Mouse (Mus musculus) heart, postnatal 36 days (tissue): ENCODE measurements around the gene Angpt4. TPM values are rescaled to one million over a fixed set of nuclear protein-coding genes. Genes with fewer than 3 reads are reported as not detected.

Source experiments
- DNase-seq, 2 experiments: peaks; one replicate each; pipeline ENCODE4 v3.0.0; 2021 to 2022
- intact Hi-C: fragments of 180-260 bp; cut with DNase I; formaldehyde crosslinking; loops from one replicate; pipeline ENCODE4 v1.15.1; 2025
- total RNA-seq, 2 experiments: library from RNA; stranded (reverse); gene quantifications; 2 replicates each; pipeline ENCODE4 v1.2.3; 2021

The Angpt4 gene
- total RNA-seq, 2 experiments from 2014 or later = 0.19 to 0.22 TPM

DNA sequence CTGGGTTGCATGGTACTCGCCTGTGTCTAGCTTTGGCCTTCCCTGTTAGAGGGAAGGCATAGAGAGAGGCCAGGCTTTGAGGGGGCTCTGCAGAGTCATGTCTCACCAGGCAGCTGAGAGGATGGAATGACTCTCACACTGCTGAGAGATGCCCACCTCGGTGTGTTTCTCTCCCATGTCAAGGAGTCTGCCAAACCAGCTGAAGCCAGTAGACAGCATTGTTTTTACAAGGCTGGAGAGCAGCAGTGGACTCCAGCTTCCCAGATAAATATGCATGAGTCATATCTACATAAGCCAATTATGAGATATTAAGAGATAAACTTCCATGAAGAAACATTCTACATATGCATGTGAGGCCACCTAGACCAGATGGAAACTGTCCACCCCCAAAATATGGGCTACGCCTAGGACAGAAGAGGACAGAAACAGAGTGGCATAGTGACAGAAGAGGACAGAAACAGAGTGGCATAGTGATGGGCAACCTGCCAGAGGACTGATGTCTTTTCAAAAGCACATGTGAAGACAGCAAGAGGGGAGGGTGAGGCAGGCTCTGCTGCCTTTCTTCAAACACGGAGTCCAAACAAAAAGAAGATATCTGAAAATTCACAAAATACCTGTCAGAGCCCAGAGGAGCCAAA lies 45.6 kb downstream of the Angpt4 start:
- intact Hi-C loops = no loop called here
- DNase-seq = no peak

DNA sequence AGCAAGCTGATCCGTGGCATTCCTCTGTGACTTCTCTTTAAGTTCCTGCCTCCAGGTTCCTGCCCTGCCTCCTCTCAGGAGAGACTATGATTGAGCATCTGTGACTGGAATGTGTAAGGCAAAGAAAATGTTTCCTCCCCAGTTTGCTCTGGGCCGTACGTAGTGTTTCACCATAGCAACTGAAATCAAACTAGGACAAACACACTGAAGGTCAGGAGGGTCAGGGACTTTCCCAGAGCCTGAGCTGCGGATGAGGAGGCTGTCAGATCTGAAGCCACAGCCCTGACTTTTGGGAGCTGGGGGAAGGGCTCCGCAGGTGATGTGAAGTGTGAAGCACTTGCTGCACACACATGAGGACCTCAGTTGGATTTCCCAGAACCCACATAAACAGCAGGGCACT lies 48.3 kb downstream of the Angpt4 start:
- intact Hi-C loops = no loop called here
- no peak for DNase-seq

DNA sequence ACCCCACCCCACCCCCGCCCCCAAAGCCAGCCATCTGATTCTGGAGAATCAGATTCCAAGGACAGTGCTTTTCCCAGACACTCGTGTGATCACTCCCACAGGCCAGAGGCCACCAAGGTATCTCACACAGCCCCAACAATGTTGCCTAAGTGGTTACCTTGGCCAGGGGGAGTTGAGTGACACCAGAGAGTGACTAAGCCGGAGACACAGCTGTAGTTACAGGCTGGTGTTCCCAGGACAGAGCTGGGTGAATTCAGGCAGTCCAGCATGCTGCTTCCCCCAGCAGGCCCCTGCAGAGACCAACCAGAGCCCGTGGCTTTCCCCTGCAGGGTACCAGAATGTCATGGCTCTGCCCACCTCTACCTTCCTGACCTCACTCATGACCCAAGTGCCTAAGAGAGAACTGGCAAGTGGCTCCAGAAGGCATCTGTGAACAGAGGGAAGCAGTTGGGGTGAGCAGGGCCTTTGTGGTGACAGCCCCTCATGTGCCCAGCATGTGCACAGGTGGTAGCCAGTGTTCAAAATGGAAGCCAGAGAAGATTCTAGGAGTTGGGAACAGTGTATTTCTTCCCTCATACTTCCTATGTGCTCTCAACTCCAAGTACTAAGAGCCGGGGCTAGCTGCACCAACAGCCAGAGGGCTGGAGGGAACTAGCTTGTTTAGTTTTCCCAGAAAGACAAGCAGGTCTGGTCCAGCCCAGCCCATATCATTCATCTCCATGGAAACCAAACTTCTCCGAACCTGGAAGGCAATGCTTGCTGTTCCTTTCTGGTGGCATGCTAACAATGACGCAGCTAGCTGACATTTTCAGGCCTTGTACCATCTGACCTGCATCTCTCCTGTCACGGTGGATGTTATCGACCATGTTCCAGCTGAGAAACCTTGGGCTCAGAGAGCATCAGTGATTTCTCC lies 50.5 kb downstream of the Angpt4 start:
- DNase-seq = no peak
- intact Hi-C loops = no loop called here

DNA sequence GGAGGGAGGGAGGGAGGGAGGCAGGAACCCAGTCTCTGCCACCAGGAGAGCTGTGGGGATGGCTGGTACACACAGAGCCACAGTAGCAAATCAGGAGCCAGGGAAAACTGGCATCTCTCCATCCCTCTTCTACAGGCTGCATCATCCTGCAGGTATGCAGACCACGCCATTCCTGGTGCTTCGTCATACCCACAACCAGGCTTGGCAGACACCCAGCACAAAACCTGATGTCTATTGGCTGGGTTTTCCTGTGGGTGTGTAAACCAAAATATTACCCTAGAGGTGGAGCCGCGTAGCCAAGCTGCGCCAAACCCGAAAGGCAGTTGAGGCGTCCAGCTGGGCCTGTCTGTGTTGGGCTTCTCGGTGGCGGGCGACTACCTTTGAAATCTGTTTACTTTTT lies 51.5 kb downstream of the Angpt4 start:
- DNase-seq = peak; percentile 54 to 57
- intact Hi-C loops = no loop called here

DNA sequence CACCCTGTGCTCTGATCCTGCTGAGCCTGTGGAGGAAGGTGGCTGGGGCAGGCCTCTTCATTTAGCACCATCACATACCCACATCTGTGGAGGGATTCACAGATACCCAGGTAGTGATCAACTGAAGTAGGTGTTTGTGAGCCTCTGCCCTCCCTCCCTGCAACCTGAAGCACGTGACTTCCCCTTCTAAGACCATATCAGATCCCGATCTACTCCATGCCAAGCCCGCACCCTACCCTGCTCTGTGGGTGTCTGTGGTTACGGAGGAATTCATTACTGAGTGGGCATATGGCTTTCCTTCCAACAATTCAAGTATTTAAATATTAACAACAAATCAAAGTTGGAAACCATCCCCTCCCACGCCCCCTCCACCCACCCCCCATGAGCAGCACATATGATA lies 52.3 kb downstream of the Angpt4 start:
- no peak for DNase-seq
- intact Hi-C loops = no loop called here

DNA sequence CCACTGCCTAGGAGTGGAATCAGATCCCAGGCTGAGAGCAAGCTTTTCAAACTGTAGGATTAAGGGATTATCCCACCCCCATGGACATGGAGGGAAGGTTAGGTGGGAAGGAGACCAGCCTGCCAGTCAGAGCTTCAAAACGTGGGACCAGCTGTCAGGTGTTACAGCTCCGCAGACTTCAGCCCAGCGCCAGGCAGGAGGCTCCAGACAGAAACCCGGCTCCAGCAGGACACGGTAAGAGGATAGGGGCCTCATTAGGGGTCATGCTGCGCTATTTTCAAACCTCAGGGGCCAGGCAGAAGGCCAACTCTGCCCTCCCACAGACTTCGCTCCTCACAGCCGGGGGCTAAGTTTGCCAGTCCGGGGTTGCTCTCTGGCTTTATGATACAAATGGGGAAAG lies 53.0 kb downstream of the Angpt4 start:
- no peak for DNase-seq
- intact Hi-C loops = no loop called here

DNA sequence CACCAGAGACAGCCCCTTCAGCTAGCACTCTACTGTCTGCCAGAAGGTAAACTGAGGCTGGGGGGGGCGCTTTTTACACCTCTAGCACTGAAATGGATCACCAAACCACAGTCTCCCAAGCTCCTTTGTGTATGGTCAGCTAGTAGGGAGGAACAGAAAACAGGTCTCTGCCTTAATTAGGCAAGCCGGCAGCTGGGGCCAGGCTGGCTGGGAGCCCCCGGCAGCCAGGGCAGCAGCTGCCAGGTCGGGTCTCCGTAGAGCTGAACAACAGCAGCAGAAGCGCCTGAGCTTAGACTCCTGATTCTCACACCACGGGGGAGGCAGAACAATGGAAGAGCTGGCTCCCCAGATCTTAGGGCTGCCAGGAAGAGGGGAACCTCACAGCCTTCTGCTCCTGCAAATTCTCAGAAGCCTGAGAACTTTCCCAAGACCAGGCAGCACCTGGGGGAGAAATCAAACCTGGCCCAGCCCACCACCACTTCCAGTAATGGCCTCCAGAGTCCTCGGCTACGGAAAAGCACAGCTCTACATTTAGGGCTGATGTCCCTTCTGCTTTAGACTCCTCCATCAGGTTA lies 56.3 kb downstream of the Angpt4 start:
- no peak for DNase-seq
- intact Hi-C loops = no loop called here

DNA sequence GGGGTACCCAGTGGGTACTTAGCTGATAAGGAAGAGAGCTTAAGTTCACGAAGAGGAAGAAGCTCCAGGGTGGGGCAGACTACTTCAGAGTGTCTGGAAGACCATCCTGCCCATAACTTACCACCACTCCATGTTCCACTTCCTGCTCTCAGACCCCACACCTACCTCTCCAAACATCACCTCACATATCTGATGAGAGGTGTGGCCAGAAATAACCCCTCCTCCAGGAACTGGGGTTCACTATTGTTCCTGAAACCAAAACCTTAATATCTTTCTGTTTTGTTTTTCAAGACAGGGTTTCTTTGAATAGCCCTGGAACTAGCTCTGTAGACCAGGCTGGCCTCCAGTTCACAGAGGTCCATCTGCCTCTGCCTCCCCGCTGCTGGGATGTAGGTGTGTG lies 56.8 kb downstream of the Angpt4 start:
- intact Hi-C loops = no loop called here
- no peak for DNase-seq

DNA sequence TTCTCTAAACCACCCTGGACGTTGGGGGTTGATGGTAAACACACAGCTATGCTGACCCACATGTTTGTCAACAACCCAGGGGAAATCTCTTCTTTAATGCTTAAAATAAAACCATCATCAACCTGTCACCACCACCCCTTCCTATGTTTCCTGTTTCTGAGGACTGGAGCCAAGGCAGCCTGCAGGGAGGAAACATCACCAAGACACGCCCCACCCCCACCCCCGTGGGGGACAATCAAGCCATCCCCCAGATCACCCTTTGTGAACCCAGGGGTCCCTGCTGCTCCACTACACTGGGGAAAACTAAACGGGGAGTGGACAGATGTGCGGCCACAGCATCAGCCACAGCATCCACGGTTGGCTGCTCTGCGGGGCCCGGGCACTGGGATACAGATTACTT lies 57.4 kb downstream of the Angpt4 start:
- no peak for DNase-seq
- intact Hi-C loops = no loop called here

DNA sequence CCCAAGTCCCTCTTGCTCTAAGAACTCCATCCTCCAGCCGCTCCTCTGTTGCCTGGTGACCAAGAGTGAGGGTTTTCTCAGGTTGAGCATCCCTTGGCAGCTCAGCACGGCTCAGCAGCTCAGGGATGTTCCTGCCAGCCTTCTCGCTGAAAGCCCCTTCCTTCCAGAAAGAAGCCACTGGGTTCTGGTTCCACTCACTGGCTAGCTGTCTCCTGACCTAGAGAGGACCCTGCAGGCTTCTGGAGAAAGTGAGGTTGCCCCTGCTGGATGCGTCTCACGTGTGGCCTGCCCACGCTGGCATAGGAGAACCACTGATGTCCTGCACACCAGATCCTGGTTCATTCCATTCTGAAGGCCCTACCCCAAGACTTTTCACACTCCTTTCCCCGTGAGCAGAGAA lies 58.0 kb downstream of the Angpt4 start:
- DNase-seq = no peak
- intact Hi-C loops = no loop called here

DNA sequence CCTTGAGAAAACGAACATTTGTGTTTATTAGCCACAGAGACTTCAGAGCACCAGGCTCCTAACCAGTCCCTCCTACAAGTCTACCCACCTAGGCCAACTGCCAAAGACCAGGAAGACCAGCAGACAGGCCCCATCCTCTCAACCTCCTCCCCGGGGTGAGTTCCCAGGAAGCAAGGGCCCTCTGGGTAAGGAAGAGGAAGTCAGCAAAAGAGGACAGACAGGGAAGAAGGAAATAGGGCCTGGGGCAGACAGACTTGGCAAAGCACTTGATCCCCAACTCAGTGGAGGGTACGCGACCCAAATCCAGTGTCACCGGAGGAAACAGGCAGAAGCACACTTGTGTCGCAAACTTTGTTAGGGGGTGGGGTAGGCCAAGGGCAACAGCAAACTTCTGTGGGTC lies 58.4 kb downstream of the Angpt4 start:
- intact Hi-C loops = no loop called here
- DNase-seq = no peak

DNA sequence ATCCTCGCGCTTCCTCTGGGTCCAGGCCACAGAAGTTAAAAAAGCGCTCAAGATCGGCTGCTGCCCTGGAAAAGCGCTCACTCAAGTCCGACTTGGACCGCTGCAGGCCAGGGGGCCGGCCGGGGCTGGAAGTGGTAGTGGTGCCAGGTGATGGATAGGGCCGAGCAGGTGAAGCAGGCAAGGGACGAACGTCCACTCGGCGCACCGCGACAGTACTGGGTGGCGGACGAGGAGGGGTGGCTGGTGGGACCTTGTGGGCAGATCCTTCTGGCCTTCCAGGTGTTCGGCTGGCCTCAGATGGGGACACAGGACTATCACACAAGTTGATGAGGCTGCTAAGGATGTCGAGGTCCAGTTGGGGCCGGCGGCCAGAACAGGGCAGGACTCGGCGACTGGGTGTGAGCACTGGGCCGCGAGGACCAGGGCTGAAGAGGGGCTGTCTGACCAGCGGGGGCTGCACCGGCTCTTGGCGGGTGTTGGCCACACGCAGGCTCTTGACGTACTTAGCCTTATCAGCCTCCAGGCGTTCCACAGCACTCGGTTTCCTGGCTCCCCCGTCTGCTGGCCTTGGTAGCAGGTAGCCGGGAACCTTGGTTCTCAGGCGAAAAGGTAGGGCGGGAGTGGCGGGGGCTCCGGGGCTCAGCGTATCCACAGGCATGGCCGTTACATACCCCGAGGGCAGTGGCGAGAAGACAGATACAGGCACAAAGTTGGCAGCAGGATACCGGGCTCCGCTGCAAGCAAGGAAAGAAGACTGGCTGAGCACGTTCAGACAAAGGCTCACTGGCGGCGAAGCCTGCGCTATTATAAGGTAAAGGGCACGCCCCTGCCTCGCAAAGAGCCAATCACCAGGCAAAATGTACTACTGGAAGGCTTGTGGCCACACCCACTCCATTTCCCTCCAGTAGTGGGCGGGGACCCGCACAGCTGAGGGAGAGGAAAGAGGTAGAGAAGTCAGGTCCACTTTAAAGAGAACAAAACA lies 59.5 kb downstream of the Angpt4 start:
- peak; percentile 84 for DNase-seq
- intact Hi-C loops = no loop called here

DNA sequence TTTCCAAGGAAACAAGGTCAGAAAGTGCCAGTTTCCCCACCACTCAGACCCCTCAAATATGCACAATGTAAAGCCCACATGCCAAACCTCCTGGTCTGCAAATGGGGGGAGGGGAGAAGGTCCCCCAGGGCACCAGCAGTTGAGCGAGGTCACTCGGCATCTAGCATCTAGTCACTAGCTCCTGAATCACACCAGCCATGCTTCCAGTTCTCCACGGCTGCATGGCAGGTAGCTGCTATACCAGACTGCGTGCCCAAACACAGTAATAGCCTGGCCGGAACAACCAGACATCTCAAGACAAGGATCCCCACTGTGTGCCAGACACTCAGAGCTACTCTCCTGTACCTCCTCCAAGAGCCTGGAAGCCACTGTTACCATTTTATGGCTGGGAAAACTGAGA lies 60.7 kb downstream of the Angpt4 start:
- no peak for DNase-seq
- intact Hi-C loops = no loop called here

DNA sequence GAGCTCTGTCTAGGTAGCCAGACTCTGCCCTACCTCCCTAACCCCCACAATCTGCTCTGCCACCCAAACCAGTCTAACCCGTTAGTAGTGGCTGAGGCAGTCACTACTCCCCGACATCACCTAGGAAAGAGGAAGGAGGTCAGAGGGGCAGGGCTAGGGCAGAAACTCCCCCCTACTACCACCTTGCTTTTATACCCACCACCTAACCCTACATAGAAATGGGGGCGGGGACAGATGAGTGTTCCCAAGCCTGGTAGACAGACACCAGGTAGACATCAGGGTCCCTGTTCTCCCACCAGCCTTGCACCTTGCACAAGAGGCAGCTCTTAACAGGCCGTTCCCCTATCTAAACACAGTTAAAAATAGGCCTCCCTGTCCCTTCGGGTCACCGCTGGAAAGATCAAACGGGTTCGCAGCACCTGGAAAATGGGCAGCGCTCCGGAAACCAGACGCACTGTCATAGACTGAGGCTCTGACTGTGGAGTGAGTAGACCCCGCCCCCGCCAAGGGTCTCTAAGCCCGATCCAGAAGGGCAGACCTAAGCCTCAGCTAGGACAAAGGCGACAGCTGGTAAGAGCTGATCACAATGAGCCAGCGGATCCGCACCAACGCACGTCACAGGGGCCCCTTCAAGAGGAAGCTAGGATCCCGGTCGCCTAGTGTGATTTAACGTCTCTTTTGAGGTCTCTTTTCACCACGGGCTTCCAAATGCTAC lies 62.0 kb downstream of the Angpt4 start:
- intact Hi-C loops = no loop called here
- peak in 1 of 2 experiments; percentile 43 for DNase-seq

DNA sequence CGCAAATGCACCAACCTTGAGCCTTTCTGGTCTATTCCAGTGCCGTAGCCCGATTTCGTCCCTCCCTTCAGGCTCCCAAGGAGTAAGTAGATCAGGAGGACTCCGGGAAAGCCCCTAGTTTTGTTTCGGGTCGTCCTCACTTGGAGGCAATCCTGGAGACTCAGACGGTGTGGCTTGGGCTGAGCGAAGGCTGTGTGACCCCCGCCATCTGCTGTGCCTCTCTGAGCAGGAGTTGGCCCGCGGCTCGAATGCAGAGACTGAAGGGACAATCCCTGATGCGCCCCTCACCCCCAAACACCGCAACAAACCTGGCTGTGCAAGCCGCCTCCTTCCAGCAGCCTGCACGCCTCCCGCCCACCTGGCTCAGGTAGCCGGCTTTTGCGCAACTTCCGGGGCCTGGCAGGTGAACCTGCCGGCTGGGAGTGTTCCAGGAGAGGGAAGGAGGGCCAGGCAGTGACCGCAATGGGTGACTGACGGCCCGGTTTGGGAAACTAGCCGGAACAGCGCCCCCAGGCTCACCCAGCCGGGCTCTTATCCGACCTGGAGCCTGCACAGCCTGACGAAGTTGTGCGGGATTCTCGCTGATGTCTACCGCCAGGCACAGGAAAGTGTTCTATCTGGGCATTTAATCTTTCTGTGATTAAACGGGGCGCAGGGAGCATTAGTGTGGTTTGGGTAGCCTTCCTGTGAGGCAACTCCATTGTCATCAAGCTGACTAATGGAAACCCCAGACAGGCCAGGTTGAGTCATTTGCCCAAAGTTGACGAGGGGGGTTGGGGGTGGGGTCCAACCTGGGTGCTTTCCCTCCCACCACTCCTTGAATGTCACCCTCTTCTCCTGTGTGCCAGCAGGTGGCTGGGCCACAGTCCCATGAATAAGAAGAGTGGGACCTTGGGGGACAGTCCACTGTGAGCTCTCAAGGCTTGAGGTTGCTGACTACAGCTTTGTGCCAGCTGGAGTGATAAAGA lies 62.9 kb downstream of the Angpt4 start:
- DNase-seq = no peak
- intact Hi-C loops = no loop called here

DNA sequence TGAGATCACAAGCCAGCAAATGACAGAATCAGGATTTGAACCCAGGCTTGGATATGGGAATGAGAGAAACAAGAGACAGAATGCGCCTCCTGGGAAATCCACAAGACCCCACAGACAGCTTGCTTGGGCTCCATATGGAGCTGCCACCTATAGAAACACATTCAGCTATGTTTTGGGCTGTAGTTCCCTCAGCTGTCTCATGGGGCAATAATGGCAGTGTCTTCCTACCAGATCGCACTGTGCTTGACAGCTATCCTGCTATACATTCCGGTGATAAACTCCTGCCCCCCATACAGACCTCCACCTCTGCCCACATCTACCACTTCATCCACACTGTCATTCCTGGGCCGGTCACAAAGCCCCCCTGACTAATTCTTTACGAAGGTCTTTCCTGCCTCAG lies 64.3 kb downstream of the Angpt4 start:
- intact Hi-C loops = no loop called here
- DNase-seq = no peak

DNA sequence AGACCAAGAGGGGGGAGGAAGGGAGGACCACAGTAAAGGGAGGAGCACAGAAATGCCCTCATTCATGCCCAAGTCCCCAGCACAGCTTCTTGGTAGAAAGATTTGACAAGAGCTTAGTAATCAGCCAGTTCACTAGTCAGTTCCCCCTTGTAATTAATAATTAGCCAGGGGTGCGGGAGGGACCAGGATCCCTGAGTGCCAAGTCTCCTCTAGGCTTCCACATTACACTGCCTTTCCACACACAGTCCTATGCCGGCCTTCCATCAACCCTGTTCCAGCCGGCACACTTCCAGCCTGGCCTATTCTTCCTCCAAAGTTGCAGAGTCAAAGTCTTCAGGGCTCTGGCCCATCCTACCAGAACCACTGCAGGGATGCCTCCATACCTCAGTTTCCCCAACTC lies 65.1 kb downstream of the Angpt4 start:
- intact Hi-C loops = no loop called here
- DNase-seq = no peak

DNA sequence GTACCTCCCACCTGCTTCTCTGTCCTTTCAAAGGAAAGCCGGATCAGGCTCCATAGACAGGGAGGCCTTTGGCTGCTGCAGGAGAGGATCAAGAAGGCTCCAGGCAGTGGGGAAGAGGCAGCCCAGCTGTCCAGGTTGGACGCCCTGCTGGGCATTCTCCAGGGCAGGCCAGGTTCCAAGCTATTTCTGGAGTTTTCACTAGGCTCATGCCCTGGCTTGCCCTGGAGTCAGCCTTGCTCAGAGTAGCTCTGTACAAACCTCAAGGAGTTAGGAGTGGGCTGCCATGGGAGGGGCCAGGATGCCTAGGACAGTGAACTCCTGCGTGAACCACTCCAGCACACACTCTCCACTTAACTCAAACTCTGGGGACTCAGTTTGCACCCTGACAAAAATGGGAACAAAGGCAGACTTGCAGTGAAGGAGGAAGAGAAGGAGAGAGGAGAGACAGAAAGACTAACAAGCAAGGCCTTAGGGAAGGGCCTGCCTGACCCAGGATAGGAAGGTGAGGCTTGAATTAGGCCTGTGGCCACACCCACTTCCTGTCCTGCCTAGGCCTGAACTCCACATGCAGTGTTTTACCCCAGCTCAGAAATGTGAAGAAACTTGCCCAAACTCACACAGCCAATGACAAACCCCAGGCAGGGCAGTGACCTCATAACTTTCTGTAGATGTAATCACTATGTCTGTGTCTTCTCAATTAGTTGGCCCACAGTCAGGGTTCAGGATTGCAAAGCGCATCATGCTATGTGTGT lies 66.9 kb downstream of the Angpt4 start:
- intact Hi-C loops = no loop called here
- DNase-seq = peak; percentile 61 to 63
